Mouse (Mus musculus): ENCODE data around the gene Ankrd33b.

DNA sequence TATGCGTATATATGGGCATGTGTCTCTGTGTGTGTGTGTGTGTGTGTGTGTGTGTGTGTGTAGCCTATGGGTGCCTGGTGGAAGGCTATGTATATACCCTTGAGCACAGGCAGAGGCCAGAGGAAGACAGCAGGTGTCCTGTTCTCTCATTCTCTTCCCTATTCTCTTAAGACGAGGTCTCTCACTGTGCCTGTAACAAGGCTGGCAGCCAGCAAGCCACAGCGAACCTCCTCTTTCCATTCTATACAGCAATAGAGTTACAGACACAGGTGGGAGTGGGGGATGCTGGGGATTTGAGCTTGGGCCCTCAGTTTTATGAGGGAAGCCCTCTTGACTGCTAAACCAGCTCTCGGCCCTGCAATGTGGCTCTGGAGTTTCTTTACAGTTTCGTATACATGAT is 87.5 kb downstream of the Ankrd33b start:
- TF ChIP-seq JUN (IDR thresholded peaks at IDR 0.05; ENCODE audit: insufficient read depth, low read depth, low read length): no peak
- TF ChIP-seq ZC3H11A (IDR thresholded peaks at IDR 0.05; ENCODE audit: low read depth, low read length): no peak
- no peak for TF ChIP-seq ZMIZ1 (IDR thresholded peaks at IDR 0.05; ENCODE audit: low read depth, low read length)
- TF ChIP-seq ELF1 (IDR thresholded peaks at IDR 0.05; ENCODE audit: low read depth, low read length): no peak
- no peak for TF ChIP-seq ETS1 (conservative IDR thresholded peaks at IDR 0.05; ENCODE audit: low read depth, low read length)
- no peak for TF ChIP-seq RCOR1 (conservative IDR thresholded peaks at IDR 0.05; ENCODE audit: low read depth, low read length)
- no peak for TF ChIP-seq HCFC1 (IDR thresholded peaks at IDR 0.05; ENCODE audit: low read depth, low read length)
- no peak for TF ChIP-seq KAT2A (IDR thresholded peaks at IDR 0.05; ENCODE audit: insufficient replicate concordance, low read length)
- no peak for TF ChIP-seq CTCF (conservative IDR thresholded peaks at IDR 0.05 in 1 of 2, IDR thresholded peaks at IDR 0.05 in 1 of 2; ENCODE audit: low read depth in 2 of 2, low read length in 2 of 2)
- TF ChIP-seq POLR2A (IDR thresholded peaks at IDR 0.05; ENCODE audit: low read depth, low read length): no peak
- TF ChIP-seq E2F4 (IDR thresholded peaks at IDR 0.05; ENCODE audit: insufficient replicate concordance, low read depth, low read length): no peak
- no peak; the same call in 1 of the 2 replicates for TF ChIP-seq RAD21 (IDR thresholded peaks at IDR 0.05; ENCODE audit: low read depth, low read length)
- no peak for TF ChIP-seq GABPA (IDR thresholded peaks at IDR 0.05; ENCODE audit: insufficient replicate concordance, low read depth, low read length)
